Comparison of ENCODE assay signal across 9 mouse cellular contexts in genomic region chrX:10201289-10201688, GRCm38 (mm10). TPM values are rescaled to one million over a fixed set of nuclear protein-coding genes. Genes with fewer than 3 reads are reported as not detected.
DNase-seq lines count a peak whose midpoint lies in the region; ATAC-seq and TF ChIP-seq lines count a peak whose summit lies in the region.
"Had no signal": no experiment of that assay in that cellular context is flagged by ENCODE, and none has a peak within 500 bp of the region (broad histone marks: within the 10 kb centered on the region; RNA-seq: fewer than 3 reads in every experiment).

No protein-coding gene starts in this region.

- no peak overlapping the region for H3K4me2 ChIP-seq in forebrain, postnatal 0 days (ENCODE audit: low read depth)
- H3K4me2 ChIP-seq in forebrain, embryonic 16.5 days (ENCODE audit: low read length), result no peak overlapping the region
- no peak overlapping the region for H3K4me2 ChIP-seq in midbrain, embryonic 11.5 days
- H3K4me2 ChIP-seq in midbrain, embryonic 13.5 days (replicated peaks), result no peak overlapping the region

- peak; percentile 42 for ATAC-seq in forebrain, postnatal 0 days
- ATAC-seq in forebrain, embryonic 16.5 days, result no peak
- ATAC-seq in midbrain, embryonic 11.5 days (ENCODE audit: low FRiP score), result no peak
- no peak for ATAC-seq in midbrain, embryonic 13.5 days

- no peak overlapping the region for H3K4me3 ChIP-seq in forebrain, postnatal 0 days (ENCODE audit: low read depth, low read length)
- no peak overlapping the region for H3K4me3 ChIP-seq in forebrain, embryonic 16.5 days (replicated peaks; ENCODE audit: low read length)
- no peak overlapping the region for H3K4me3 ChIP-seq in midbrain, embryonic 11.5 days (ENCODE audit: low read depth, low read length)
- no peak overlapping the region for H3K4me3 ChIP-seq in midbrain, embryonic 13.5 days (replicated peaks)

- whole genome bisulfite sequencing in forebrain, postnatal 0 days, result 20% methylated on average over 2 of the region's 2 CpGs
- WGBS in forebrain, embryonic 16.5 days, result 19% methylated on average over 2 of the region's 2 CpGs
- WGBS in midbrain, embryonic 11.5 days, result 19% methylated on average over 2 of the region's 2 CpGs
- 24% methylated on average over 2 of the region's 2 CpGs for WGBS in midbrain, embryonic 13.5 days

- H3K27me3 ChIP-seq in forebrain, postnatal 0 days (ENCODE audit: insufficient read depth, low read length), result no peaks in the 10 kb centered on the region
- no peaks in the 10 kb centered on the region for H3K27me3 ChIP-seq in forebrain, embryonic 16.5 days (replicated peaks; ENCODE audit: control insufficient read depth, insufficient read depth, low read length)
- H3K27me3 ChIP-seq in midbrain, embryonic 11.5 days (ENCODE audit: control insufficient read depth, insufficient read depth, low read length), result no peaks in the 10 kb centered on the region
- no peaks in the 10 kb centered on the region for H3K27me3 ChIP-seq in midbrain, embryonic 13.5 days

- peak; percentile 54 for DNase-seq in forebrain, postnatal 0 days
- peak; percentile 89 for DNase-seq in midbrain, embryonic 11.5 days (ENCODE audit: low spot score, missing footprints)
- DNase-seq in adrenal gland, postnatal 25 days, result peak; percentile 1
- peak; percentile 23 to 49 for DNase-seq in gastrocnemius, postnatal 4 days (ENCODE audit: low spot score in 2 of 2)
- peak; percentile 65 for DNase-seq in lung, postnatal 14 days
- DNase-seq in thymus, postnatal 25 days, result peak; percentile 6

- no peaks in the 10 kb centered on the region for H3K36me3 ChIP-seq in forebrain, postnatal 0 days (ENCODE audit: insufficient read depth)
- no peaks in the 10 kb centered on the region for H3K36me3 ChIP-seq in forebrain, embryonic 16.5 days (ENCODE audit: control insufficient read depth, insufficient read depth)
- no peaks in the 10 kb centered on the region for H3K36me3 ChIP-seq in midbrain, embryonic 11.5 days (ENCODE audit: control insufficient read depth, insufficient read depth, low read length)
- H3K36me3 ChIP-seq in midbrain, embryonic 13.5 days, result 0 out of 2 replicates have a peak, but pooled peaks cover 7% of the 10 kb centered on the region

- TF ChIP-seq CTCF in forebrain, postnatal 0 days (IDR thresholded peaks at IDR 0.05; ENCODE audit: low read depth), result peak; percentile 61

- H3K9me3 ChIP-seq in forebrain, postnatal 0 days (ENCODE audit: low read length), result no peaks in the 10 kb centered on the region
- H3K9me3 ChIP-seq in forebrain, embryonic 16.5 days (ENCODE audit: control insufficient read depth, low read length), result no peaks in the 10 kb centered on the region
- no peaks in the 10 kb centered on the region for H3K9me3 ChIP-seq in midbrain, embryonic 11.5 days (ENCODE audit: control insufficient read depth, low read length)
- H3K9me3 ChIP-seq in midbrain, embryonic 13.5 days, result no peaks in the 10 kb centered on the region

- H3K4me1 ChIP-seq in forebrain, postnatal 0 days (ENCODE audit: insufficient read depth), result no peaks in the 10 kb centered on the region
- H3K4me1 ChIP-seq in forebrain, embryonic 16.5 days (replicated peaks; ENCODE audit: control insufficient read depth, insufficient read depth, low read length), result no peaks in the 10 kb centered on the region
- no peaks in the 10 kb centered on the region for H3K4me1 ChIP-seq in midbrain, embryonic 11.5 days (ENCODE audit: control insufficient read depth, insufficient read depth, low read length)
- H3K4me1 ChIP-seq in midbrain, embryonic 13.5 days (replicated peaks), result no peaks in the 10 kb centered on the region

- H3K9ac ChIP-seq in forebrain, postnatal 0 days, result no peak overlapping the region
- no peak overlapping the region for H3K9ac ChIP-seq in forebrain, embryonic 16.5 days (replicated peaks; ENCODE audit: low read depth, low read length)
- no peak overlapping the region for H3K9ac ChIP-seq in midbrain, embryonic 11.5 days (ENCODE audit: low read length)
- H3K9ac ChIP-seq in midbrain, embryonic 13.5 days (replicated peaks), result no peak overlapping the region

- no peak overlapping the region for H3K27ac ChIP-seq in forebrain, postnatal 0 days (ENCODE audit: low read depth, low read length)
- no peak overlapping the region for H3K27ac ChIP-seq in forebrain, embryonic 16.5 days (ENCODE audit: low read length)
- H3K27ac ChIP-seq in midbrain, embryonic 11.5 days (ENCODE audit: low read depth, low read length), result no peak overlapping the region
- no peak overlapping the region for H3K27ac ChIP-seq in midbrain, embryonic 13.5 days

RNA-seq across cellular contexts. Expression of gene Rpgr, which starts 15.4 kb away (rescaled TPM):
- total RNA-seq in forebrain, postnatal 0 days (2014; rRNA removed), result 29.5 and 34.2 TPM in 2 replicates
- polyA plus RNA-seq in forebrain, postnatal 0 days (2015; fragmentation: Nextera tagmentation; extraction: Ambion mirVana), result 26.5 and 30.2 TPM in 2 replicates
- 42.1 and 42.7 TPM in 2 replicates for polyA plus RNA-seq in forebrain, embryonic 16.5 days (2015; fragmentation: Nextera tagmentation; extraction: Ambion mirVana)
- 39.3 and 45.1 TPM in 2 replicates for polyA plus RNA-seq in midbrain, embryonic 11.5 days (2014; fragmentation: Nextera tagmentation; extraction: Ambion mirVana)
- 48.0 and 49.2 TPM in 2 replicates for polyA plus RNA-seq in midbrain, embryonic 13.5 days (2015; fragmentation: Nextera tagmentation; extraction: Ambion mirVana)
- 5.8 and 7.1 TPM in 2 replicates for total RNA-seq in adrenal gland, postnatal 25 days (2021)
- 1 to 10 TPM; 5.2 to 7.2 TPM for total RNA-seq in gastrocnemius, postnatal 4 days (2021)

RNA-seq across cellular contexts. Expression of gene Otc, which starts 50.8 kb away (rescaled TPM):
- not detected in 2 replicates for total RNA-seq in forebrain, postnatal 0 days (2014; rRNA removed)
- polyA plus RNA-seq in forebrain, postnatal 0 days (2015; fragmentation: Nextera tagmentation; extraction: Ambion mirVana), result not detected in 2 replicates
- not detected in 2 replicates for polyA plus RNA-seq in forebrain, embryonic 16.5 days (2015; fragmentation: Nextera tagmentation; extraction: Ambion mirVana)
- not detected in 2 replicates for polyA plus RNA-seq in midbrain, embryonic 11.5 days (2014; fragmentation: Nextera tagmentation; extraction: Ambion mirVana)
- polyA plus RNA-seq in midbrain, embryonic 13.5 days (2015; fragmentation: Nextera tagmentation; extraction: Ambion mirVana), result not detected in 2 replicates
- total RNA-seq in adrenal gland, postnatal 25 days (2021), result 2.0 TPM in 1 of 2 replicates, not detected in the other
- under 1 TPM in 1 of 2 experiments, not detected in 1; 0.36 TPM for total RNA-seq in gastrocnemius, postnatal 4 days (2021)
- polyA plus RNA-seq: testis, adult 2 months had no signal

Comparison
In these comparisons a context has a peak if more than half of its experiments do, and no peak if none do; other contexts are left out.
1. DNase-seq: peak in every context shown above with its lines; median percentile 89 in midbrain, embryonic 11.5 days; 65 in lung, postnatal 14 days; 54 in forebrain, postnatal 0 days; 36 in gastrocnemius, postnatal 4 days; 6 in thymus, postnatal 25 days; 1 in adrenal gland, postnatal 25 days.